Mouse (Mus musculus): ENCODE measurements around the gene Bri3.
A peak's percentile ranks its signal among the peaks of the same experiment; 100 is the strongest.

Gene Bri3

DNA sequence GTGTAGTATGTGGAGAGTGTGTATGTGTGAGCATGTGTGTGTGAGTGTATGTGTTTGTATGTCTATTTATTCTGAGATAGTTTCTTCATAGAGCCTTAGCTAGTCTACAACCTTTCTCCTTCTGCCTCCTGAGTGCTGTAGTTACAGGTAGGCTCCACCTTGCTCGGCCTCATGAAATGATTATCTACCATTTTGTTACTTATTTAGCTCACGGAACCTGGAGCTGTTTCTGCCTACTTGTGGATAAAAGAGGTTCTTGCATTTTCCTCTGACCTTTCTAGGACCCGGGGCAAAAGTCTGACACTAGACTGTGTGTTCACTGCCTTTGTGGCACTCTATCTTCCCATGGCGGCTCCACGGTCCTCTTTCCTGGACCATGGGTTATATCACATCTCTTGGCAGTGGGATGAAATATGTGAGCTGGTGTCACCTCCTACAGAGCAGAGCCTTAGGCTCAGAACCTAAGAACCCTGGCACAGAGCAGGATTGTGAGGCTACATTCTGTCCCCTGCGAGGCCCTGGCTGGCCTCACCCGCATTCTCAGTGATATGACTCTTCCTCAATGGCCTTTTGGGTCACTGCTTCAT is at the start of gene Bri3:
TSS of gene Bri3 (plus strand) at position 537 of the 587 bp plus-strand sequence.
- no peak for DNase-seq

DNA sequence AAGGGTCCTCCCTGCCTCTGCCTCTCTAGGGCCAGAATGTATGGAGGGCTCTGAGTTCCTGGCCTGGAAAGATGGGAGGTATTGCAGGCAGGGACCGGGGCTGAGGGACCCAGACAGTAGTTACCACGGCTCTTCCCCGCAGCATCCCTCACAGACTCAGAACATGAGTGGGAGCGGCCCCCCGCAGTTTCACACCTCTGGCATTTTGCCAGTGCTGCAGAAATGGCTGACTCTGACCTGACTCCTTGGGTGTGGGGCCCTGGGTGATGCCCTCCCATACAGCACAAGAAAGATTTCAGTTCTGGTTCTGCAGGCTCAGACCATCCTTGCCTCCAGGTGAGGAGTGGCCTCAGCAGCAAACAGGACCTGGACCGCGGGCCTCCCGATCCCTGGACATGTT is 48.7 kb upstream of the Bri3 start:
- no peak for DNase-seq

DNA sequence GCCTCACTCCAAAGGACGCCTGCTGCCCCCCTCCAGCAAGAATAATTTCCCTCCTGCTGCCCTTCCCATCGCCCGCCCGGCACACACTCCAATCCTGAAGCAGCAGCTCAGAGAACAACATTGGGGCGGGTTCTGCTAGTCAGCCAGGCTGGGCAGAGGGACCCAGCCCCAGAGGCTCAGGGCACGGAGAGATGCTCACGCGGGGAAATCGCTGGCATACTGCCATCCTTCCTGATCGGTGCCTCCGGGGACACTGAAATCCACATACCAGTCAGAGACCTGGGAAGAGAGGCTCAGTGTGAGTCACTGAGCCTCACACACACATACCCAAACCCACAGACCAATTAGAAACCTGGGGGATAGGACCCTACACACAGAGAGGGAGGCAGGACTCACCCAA is 43.6 kb upstream of the Bri3 start:
- no peak for DNase-seq

DNA sequence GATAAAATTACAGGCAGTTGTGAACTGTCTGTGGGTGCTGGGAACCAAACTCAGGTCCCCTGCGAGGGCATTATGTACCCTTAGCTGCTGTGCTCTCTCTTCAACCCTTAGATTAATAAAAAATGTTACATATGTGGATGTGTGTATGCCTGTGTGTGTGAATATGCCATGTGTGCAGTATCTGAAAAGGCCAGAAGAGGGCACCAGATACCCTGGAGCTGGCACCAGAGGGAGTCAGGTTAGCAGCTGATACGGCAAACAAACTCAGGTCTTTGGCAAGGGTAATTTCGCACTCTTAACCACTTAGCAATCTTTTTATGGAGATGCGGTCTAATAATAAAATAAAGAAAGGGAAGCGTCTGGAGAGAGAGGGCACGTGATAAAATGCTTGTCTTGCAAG is 41.8 kb upstream of the Bri3 start:
- no peak for DNase-seq

DNA sequence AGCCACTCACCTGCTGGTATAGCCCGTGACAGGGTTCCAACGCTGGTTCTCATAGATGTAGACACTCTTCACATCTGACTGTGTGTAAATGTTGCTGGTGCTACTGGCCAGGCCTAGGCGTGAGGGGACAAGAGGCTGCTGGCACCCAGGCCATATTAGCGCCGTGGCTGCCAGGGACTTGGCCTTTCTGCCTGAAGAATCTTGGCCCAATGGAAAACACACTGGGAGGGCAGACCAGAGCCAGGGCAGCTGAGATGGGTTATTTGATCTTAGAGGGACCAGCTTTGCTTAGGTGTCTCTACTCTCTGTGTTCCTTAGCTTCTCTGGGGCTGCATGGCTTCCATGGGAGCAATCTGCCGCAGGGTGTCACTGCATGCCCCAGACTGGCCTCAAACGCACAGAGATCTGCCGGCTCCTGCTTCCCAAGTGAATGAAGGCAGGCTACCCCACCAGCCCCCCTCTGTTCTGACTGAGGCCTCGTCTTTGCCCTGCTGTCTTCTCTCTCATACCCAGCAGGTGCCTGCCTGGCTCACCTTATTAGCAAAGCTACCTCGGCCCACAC is 40.8 kb upstream of the Bri3 start:
- no peak for DNase-seq

DNA sequence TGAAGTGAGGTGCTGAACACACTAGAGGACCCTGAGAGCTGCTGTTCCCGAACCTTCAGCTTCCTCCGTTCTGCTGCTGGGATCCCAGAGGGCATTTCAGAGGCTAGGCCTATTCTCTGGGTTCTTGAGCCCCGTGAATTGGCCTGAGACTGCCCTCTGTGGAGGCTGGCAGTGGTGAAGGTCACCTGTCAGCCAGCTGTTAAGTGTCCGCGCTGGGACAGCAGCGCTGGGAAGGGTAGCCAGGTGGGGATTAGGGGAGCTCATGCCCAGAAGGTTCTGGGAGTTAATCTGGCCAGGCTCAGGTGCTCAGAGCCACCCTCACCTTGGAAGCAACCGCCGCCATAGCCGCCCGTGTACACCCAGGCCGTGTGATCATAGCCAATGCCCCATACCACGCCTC is 39.9 kb upstream of the Bri3 start:
- DNase-seq = no peak

DNA sequence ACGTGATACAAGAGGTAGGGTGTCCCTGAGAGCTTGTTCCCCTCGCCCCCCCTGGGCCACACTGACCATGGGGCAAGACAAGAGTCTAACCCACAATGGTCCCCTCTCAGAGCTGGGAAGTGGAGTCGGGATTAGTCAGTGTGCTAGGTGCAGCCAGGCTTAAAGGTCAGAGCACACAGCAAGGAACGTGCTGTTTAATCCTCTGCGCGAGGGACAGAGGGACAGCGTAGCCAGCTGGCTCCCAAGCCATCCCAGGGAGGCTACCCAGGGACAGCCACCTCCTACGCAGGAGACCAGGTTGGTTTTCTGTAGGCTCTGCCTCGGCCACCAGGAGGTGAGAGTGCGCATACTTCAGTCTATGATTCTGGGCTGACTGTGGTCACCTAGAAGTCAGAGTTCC is 39.3 kb upstream of the Bri3 start:
- no peak for DNase-seq

DNA sequence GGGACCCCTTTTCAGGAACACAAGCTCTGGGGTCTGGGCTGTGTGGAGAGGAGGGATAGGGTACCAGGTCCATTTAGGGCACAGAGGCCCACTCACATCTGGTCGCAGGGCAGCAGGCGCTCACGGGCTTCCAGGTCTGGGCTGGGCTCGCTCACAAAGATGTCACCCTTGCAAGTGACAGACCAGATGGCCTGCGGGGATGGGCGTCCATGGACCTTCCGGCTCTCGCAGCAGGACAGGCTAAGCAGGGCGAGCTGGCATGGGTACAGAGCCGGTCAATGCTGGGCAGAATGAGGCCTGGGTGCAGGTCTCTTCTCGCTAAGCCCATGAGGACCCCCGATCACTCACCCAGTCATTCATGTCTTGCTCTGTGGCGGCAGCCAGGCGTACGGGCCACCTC is 38.2 kb upstream of the Bri3 start:
- no peak for DNase-seq

DNA sequence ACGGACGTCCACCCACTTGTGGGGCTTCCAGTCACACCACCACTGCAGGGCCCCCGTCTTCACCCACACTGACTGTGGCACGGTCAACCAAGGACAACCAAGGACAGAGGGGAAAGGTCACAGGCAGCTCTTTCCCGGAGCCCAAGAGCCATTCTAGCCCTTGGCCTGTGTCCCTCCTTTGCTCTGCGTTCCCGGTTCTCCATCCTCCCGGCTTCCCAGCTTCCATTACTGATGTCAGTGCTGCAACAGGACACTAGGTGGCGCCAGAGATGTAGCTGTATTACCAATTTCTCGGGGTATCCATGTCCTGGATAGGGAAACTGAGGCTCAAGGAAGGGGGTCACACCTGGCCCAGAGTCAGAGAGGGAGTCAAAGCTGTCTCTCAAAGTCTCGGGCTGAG is 36.8 kb upstream of the Bri3 start:
- DNase-seq = peak; percentile 50

DNA sequence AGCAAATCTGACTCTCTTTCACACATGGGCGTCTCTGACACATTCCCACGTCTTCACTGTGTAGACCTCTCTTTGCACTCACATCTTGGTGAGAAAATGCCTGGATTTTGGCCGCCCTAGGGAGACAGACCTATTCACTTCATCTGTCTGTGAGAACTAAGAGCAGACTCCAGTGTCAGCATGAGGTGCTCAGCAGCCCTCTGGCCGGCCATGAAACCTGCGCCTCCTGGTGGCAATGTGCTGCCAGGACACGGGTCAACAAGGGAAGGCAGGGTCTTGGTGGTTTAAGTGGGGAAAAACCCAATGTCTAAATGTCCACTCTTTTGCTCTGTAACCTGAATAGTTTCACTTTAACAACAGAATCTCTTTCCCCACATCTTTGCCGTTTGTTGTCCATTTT is 29.8 kb upstream of the Bri3 start:
- DNase-seq = peak; percentile 71

DNA sequence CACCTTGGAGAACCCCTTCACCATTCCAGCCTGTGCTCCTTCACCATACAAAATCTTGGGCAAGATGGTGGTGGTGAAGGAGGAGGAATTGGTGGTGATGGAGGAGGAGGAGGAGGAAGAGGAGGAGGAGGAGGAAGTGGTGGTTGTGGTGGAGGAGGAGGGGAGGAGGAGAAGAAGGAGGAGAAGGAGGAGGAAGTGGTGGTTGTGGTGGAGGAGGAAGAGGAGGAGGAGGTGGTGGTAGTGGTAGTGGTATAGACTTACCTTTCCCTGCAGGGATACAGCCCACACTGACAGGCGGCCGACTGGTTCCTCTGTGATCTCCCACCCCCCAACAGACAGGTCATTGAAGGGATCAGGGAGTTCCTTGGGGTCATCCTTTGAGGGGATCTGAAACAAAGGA is 28.2 kb upstream of the Bri3 start:
- DNase-seq = no peak

DNA sequence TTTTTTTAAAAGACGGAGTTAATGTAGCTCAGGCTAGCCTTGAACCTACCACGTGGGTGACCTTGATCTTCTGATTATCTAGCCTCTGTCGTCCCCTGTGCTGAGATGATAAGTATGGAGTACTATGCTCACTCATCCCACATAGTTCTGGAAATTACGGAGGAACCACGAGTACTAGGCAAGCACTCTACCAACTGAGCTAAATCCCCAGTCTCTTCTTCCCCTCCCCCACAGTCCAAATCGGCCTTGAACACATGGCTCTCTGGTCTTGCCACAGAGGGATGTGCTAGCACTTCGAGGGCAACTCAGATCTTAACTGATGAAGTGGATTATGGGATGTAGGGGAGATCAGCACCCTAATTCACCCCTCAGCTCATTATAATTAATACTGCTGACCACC is 26.2 kb upstream of the Bri3 start:
- DNase-seq = no peak

DNA sequence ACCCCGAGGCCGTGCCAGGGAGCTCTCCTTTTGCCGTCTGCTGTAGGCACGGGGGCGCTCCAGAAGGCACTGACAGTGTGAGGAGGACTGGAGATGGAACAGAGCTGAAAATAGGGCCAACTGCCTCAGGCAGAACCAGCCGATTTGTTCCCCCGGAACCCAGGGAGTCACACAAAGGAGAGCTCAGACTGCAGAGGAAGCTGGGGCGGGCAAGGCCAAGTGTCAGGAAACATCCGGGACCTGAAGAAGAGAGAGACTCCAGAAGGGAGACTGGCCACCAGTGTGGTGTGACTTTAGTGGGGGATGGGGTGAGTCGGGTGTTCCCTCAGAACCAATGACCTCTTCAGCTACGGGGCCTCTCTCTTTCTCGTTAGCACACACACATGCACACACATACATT is 24.9 kb upstream of the Bri3 start:
- DNase-seq = peak; percentile 31

DNA sequence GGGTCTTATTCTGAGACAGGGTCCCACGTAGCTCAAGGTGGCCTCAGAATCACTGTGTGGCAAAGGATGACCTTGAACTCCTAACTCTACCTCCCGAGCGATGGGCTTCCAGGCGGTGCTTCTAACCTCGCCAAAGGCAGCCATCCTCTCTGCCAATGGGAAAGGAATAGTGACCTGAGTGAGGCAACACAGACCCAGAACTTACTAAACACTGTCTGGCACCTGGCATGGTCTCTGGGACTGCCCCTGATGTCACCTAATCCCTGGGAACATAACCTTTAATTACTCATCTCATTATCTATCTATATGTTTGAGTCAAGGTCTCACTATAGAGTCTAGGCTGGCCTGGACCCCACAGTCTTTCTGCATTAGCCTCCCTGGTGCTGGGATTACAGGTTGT is 24.3 kb upstream of the Bri3 start:
- DNase-seq = no peak

DNA sequence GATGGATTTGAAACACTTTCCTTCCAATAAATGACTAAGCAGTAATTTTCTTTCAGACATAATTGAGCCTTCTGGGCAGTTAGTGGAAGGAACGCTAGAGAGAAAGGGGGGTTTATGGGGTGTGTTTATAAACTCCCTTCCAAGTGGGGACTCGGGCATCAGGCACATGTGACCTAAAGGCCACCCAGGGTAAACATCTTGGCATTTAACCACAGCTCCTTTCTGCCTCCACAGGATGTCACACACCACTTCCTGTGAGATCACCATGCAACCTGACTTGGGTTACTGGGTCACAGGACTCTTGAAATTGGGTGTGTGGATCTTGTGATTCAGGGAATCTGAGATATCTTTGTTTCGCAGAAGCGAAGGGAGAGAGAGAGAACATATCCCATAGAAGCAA is 22.9 kb upstream of the Bri3 start:
- no peak for DNase-seq

DNA sequence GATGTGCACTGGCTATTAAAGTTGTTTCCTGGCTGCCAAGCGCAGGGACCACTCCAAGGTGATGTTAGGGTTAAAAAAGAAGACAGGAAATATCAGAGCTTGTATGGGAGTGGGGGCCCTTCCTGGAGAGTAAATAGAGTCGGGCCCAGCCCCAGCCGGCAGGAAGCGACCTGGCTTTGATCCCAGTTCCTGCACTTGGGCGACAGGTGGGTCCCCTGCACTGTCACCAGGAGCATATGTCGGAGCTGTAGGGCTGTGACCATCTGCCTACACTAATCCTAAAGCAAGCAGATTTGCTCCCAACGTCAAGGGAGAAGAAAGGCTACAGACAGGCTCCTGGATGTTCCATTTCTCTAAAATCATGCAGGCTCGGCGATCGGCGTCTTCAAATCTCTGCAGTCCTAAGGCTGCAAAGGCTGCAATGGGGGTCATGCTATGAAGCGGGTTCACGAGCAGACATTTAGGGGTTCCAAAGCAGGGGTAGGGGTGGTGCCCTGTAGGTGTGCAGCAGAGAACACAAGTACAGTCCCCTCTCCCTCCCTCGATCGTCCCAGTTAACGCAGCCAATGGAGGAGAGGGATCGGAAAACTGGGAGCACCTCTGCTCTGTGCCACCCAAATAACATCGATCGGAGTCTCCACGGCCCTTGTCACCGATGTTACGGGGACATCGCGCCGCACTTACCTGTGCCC is 21.3 kb upstream of the Bri3 start:
- DNase-seq = no peak

DNA sequence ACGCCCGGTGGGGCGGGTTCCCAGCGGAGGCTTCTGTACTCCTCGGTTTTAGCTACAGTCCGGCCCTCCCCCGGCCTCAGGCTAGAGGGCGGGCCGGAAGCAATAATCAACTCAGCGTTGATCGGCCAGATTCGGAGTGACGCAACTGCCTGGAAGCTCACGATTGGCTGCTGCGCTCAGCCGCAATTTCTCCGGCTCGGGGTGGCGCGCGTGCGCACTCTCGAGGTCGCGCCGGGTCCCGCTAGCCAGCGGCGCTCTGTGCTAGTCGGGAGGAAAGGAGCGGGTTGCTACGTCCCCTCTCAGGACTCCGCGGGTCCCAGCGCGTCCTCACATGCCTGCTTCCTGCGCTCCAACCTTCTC is 20.8 kb upstream of the Bri3 start, which contains the start of gene Tecpr1:
TSS of gene Tecpr1 (minus strand) at position 113 of the 360 bp plus-strand sequence.
- DNase-seq = peak; percentile 97

DNA sequence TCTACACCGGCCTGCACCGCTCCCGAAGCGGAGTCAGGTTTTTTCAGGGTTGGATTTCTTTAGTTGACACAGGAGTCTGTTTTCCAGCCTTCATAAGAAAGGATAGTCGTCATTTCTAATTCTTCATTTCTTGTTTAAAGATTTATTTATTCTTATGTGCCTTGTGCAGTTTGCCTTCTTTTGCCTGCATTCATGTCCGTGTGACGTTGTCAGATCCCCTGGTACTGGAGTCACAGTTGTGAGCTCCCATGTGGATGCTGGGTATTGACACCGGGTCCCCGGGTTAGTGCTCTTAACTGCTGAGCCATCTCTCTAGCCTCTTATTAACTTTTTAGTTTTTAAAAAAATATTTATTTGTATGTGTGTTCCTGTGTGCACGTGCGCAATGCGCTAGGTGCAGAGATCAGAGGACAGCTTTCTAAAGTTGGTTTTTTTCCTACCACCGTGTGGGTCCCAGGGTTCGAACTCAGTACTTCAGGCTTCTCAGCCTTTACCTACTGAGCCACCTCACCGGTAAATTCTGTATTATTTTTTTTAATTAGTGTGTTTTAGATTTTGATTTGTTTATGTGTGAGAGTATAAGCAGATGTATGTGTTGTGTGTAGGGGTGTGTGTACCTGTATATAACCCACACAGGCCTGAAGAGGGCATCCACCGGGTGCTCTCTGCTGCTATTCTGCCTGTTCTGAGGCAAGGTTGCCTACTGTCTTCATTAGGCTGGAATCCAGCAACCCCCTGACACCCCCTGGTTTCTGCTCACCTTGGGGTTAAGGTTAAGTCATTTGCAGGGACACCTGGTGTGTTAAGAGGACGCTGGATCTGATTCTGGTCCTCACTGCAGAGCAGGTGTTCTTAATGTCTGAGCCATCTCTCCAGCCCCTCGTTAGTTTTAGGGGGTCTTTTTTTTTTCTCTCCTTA is 20.1 kb upstream of the Bri3 start:
- DNase-seq = peak; percentile 19

DNA sequence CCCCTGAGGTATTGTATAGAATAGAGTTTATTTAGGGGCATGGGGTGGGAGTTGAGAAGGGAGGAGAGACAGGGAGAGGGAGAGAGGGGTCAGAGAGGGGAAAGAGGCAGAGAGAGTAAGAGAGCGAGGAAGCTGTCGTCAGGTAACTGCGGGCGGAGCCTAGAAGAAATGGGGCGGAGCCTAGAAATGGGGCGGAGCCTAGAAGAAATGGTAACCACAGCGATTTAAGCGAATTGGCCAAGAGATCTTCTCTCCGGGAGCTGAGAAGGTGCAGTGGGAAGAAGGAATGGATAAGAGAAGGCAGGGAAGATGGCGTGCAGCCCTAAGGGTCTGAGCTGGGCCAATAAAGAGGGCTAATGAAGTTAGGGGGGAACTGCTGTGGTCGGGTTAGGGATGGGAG is 18.0 kb upstream of the Bri3 start:
- DNase-seq = no peak

DNA sequence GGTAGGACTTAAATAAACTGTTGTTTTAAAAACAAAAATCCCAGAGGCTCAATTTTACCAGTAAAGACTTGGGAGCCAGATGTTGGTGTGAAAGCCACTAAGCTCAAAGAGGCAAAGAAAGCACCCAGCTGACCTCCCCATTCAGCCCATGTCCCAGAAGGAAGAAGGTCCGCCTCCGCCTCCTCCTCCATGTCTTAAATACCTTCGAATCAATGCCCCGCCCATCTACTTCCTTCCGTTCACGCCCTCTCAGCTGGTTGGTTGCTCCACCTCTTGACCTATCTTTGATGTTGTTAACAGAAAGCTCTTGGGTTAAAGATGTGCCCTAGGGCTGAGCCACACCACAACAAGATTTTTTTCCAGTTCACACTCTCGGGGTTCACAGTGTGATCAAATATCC is 14.0 kb upstream of the Bri3 start:
- no peak for DNase-seq

DNA sequence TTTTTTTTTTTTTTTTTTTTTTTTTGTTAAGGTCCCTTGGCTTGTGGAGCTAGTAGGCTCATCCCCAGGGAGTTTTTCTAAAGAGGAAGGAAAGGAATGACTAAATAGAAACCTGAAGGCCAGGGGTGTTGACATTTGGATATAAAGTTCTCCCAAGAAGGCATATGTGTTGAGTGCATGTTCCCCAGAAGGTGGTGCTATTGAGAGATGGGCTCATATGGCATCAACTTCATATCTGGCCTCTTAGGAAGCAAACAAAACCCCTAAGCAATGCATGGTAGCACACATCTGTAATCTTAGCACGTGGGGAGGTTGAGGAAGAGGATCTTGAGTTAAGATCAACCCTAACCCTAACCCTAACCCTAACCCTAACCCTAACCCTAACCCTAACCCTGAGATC is 12.8 kb upstream of the Bri3 start:
- DNase-seq = peak; percentile 10

DNA sequence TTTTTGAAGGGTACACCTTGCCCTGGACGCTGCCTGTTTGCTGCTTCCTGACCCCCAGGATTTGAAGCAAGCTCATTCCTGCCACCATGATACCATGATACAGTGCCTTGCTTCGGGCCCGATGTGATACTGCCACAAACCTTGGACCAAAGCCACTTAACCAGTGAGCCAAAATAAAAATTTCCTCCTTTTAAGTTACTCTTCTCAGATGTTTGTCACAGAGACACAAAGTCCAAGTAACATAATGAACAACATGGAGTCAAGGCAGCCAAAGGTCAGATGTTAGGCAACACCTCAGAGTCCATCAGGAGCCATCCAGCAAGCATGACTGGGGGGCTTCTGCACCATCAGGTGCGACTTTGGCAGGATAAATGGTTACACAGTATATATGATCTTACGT is 11.7 kb upstream of the Bri3 start:
- no peak for DNase-seq

DNA sequence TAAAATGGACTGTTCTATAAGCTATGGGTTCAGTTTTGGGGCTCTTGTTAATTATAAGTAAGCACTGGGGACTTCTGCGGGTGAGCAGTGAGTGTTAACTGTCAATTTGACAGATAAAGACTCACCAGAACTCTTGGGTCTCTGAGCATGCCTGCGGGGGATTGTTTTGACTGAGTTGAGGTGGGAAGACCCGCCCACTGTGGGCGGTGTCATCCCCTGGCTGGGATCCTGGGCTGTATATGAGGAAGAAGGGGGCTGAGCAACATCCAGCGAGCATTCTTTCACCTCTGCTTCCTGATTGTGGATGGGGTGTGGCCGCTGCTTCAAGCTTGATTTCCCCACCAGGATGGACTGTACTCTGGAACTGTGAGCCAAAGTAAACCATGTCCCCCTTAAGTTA is 10.0 kb upstream of the Bri3 start:
- no peak for DNase-seq

DNA sequence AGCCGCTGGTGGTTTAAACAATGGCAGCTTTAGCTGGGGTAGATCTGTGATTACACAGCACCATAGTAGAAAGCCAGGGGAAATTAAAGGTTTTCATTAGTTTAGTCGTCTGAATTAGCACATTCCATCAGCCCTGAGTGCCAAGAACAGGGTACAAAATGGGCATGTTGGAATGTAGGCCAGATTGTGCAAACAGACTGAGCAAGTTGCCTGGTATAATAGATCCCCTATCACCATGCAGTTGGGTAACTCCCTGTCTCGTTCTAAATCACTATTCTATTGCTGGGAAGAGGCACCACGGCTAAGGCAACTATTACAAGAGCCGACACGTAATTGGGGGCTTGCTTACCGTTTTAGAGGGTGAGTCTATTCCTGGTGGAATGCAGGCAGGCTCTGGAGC is 9.5 kb upstream of the Bri3 start:
- no peak for DNase-seq

Data from embryo, embryonic 11 days (tissue).